Mouse (Mus musculus): Measurements from ENCODE around the gene Themis2.
"Not testable (repeated sequence)": the region's sequence is repeated elsewhere in the genome, so short reads cannot be mapped to it uniquely, and the experiment has no call there.

The Themis2 gene

GRCm38 (mm10) chr4:132749258-132749982 is 46.8 kb downstream of the Themis2 start:
- no peak for DNase-seq (ENCODE audit: low spot score)

GRCm38 (mm10) chr4:132748778-132749177 is 47.4 kb downstream of the Themis2 start:
- no peak for DNase-seq (ENCODE audit: low spot score)

GRCm38 (mm10) chr4:132747664-132748259 is 48.4 kb downstream of the Themis2 start:
- DNase-seq (ENCODE audit: low spot score), result no peak

- no peak for DNase-seq (ENCODE audit: low spot score)
These were observed 49.2 kb downstream of the Themis2 start for GRCm38 (mm10) chr4:132746911-132747517.

- no peak for DNase-seq (ENCODE audit: low spot score)
These were observed 51.9 kb downstream of the Themis2 start for GRCm38 (mm10) chr4:132743992-132744911.

- DNase-seq (ENCODE audit: low spot score), result no peak
These were observed 54.7 kb downstream of the Themis2 start for GRCm38 (mm10) chr4:132741491-132741890.

- DNase-seq (ENCODE audit: low spot score), result not testable (repeated sequence)
These were observed 59.0 kb downstream of the Themis2 start for GRCm38 (mm10) chr4:132737154-132737553.

- DNase-seq (ENCODE audit: low spot score), result no peak
These were observed 60.3 kb downstream of the Themis2 start for GRCm38 (mm10) chr4:132735894-132736293.

GRCm38 (mm10) chr4:132735389-132735788 is 60.8 kb downstream of the Themis2 start:
- no peak for DNase-seq (ENCODE audit: low spot score)

GRCm38 (mm10) chr4:132734766-132735165 is 61.4 kb downstream of the Themis2 start:
- DNase-seq (ENCODE audit: low spot score), result no peak

- DNase-seq (ENCODE audit: low spot score), result no peak
These were observed 63.0 kb downstream of the Themis2 start for GRCm38 (mm10) chr4:132733071-132733770.

- peak; percentile 90 for DNase-seq (ENCODE audit: low spot score)
These were observed 64.0 kb downstream of the Themis2 start, which contains the start of gene Xkr8 for GRCm38 (mm10) chr4:132732148-132732684. Xkr8 (minus strand) TSS chr4:132732546.

Data from embryo, embryonic 10 days (tissue).